Mouse (Mus musculus) urinary bladder, adult 2 months (tissue): ENCODE measurements around the gene Zbtb22. TPM values are rescaled to one million over a fixed set of nuclear protein-coding genes. Genes with fewer than 3 reads are reported as not detected.

Experiments
- DNase-seq: peaks from one replicate; pipeline ENCODE4 v3.0.0; 2022; ENCODE audit warnings: low spot score
- polyA plus RNA-seq: library from polyadenylated mRNA; depleted of rRNA; stranded (reverse); fragments of >200 nt; gene quantifications from 2 replicates; pipeline ENCODE4 v1.2.3, GENCODE M21; 2012; rRNA removed

The Zbtb22 gene
- polyA plus RNA-seq, 1 experiment = 20.1 TPM

DNA sequence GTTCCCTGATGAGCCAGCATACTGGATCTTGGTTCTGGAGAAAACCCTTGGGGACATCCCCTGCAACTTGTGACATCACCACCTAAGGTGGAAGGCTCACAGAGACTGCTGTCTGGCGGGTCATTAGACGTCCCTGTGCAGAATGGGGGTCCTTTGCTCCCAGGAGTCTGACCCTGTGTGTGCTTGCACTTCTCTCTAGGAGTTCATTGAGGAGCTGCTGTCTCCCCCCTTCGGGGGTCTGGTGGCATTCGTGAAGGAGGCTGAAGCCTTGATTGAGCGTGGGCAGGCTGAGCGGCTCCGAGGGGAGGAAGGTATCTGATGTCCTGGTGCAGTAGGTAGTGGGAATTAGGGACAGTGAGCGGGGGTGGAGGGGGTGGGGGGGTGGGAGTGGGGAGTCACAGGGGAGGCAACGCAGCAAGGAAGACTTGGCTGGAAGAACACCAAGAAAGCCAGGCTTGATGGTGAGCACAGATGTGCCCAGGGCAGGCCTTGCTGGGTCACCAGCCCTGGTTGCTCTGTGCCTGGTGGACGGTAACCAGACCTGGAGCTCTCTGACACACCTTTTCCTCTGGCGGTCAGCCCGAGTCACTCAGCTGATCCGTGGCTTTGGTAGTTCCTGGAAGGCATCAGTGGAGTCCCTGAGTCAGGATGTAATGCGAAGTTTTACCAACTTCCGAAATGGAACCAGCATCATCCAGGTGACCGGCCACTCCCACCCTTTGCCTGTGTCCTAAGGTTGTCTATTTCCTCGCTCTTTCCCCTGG, 49.6 kb downstream of the Zbtb22 start:
- no peak for DNase-seq

DNA sequence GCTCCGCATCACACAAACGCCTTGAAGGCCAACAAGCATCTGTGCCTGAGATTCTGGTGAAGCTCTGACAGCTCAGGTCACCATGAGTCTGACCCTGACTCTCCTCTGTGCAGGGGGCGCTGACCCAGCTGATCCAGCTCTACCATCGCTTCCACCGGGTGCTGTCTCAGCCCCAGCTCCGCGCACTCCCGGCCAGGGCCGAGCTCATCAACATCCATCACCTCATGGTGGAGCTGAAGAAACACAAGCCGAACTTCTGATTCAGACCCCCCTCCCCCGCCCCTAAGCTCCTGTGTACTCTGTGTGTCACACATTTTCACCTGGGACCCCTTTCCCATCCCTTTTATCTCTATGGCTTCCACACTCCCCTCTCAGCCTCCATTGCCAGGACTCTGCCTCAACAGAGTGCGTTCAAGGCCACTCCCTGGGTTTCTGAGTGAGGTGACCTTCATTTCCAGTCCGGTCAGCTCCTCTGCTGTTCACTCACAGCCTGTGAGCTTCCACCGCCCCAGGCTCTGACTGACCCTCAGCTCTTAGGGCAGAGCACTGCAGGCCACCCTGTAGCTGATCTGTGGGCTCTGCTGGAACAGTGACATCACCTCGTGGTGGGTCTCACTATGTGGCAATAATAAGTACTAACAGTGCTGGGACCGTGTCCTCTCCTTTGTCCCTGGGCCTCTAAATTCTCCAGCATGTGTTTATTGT, 50.3 kb downstream of the Zbtb22 start:
- no peak for DNase-seq

DNA sequence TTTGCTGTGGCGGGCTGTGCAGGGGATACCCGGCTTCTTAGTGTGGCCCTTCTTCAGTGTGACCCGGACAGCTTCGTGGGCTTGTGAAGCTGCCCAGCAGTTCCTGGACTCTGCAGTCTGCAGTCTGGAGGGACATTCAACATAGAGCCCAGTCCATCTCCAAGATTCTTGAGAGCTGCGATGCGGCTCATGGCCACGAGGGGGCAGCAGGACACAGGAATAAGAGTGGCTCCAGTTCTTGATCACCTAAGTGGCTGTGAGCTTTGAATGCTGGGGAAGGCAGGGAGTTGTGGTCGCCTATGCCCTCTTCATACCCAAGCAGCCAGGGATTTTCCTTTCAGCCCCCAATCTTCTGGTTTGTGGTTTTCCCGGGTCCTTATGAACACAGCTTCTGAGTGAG, 52.8 kb downstream of the Zbtb22 start:
- peak; percentile 53 for DNase-seq

Other genes starting within 250 kb of the Zbtb22 start
- 107 and 131 TPM in 2 replicates for gene Hnrnpm, start 229.0 kb upstream of the Zbtb22 start, polyA plus RNA-seq
- 106 and 118 TPM in 2 replicates for gene March2, start 197.2 kb upstream of the Zbtb22 start, polyA plus RNA-seq
- 238 and 246 TPM in 2 replicates for gene Rab11b, start 155.4 kb upstream of the Zbtb22 start, polyA plus RNA-seq
- 7.7 and 11.3 TPM in 2 replicates for gene Angptl4, start 134.1 kb upstream of the Zbtb22 start, polyA plus RNA-seq
- 65.6 and 79.0 TPM in 2 replicates for gene Kank3, start 105.4 kb upstream of the Zbtb22 start, polyA plus RNA-seq
- 1,557 and 1,878 TPM in 2 replicates for gene Rps28, start 91.3 kb upstream of the Zbtb22 start, polyA plus RNA-seq
- 307 and 382 TPM in 2 replicates for gene Ndufa7, start 91.3 kb upstream of the Zbtb22 start, polyA plus RNA-seq
- 21.4 and 21.5 TPM in 2 replicates for gene Cd320, start 72.8 kb upstream of the Zbtb22 start, polyA plus RNA-seq
- not detected in 2 replicates for gene Gm7029, start 42.1 kb upstream of the Zbtb22 start, polyA plus RNA-seq
- 2.2 and 3.3 TPM in 2 replicates for gene Kifc1, start 25.2 kb upstream of the Zbtb22 start, polyA plus RNA-seq
- 0.14 and 0.15 TPM in 2 replicates for gene Platr17, start 10.8 kb upstream of the Zbtb22 start, polyA plus RNA-seq
- 28.1 and 31.0 TPM in 2 replicates for gene Daxx, start 6.5 kb upstream of the Zbtb22 start, polyA plus RNA-seq
- 84.7 and 122 TPM in 2 replicates for gene Tapbp, start within 50 bp of the Zbtb22 start, polyA plus RNA-seq
- gene Rgl2, start 13.6 kb downstream of the Zbtb22 start, polyA plus RNA-seq = 132 and 164 TPM in 2 replicates
- gene Pfdn6, start 24.4 kb downstream of the Zbtb22 start, polyA plus RNA-seq = 86.5 and 87.2 TPM in 2 replicates
- 15.8 and 17.2 TPM in 2 replicates for gene Wdr46, start 24.8 kb downstream of the Zbtb22 start, polyA plus RNA-seq
- gene B3galt4, start 35.6 kb downstream of the Zbtb22 start, polyA plus RNA-seq = 7.7 TPM in 2 replicates
- 39.3 and 39.7 TPM in 2 replicates for gene Vps52, start 39.9 kb downstream of the Zbtb22 start, polyA plus RNA-seq
- gene Rps18, start 40.1 kb downstream of the Zbtb22 start, polyA plus RNA-seq = 1,060 and 1,160 TPM in 2 replicates
- 987 and 1,071 TPM in 2 replicates for gene H2-K1, start 84.4 kb downstream of the Zbtb22 start, polyA plus RNA-seq
- 46.1 and 76.8 TPM in 2 replicates for gene Ring1, start 108.8 kb downstream of the Zbtb22 start, polyA plus RNA-seq
- 86.6 and 112 TPM in 2 replicates for gene H2-Ke6, start 112.2 kb downstream of the Zbtb22 start, polyA plus RNA-seq
- gene Slc39a7, start 115.8 kb downstream of the Zbtb22 start, polyA plus RNA-seq = 106 and 110 TPM in 2 replicates
- gene Rxrb, start 115.9 kb downstream of the Zbtb22 start, polyA plus RNA-seq = 47.7 and 53.1 TPM in 2 replicates
- gene Col11a2, start 123.5 kb downstream of the Zbtb22 start, polyA plus RNA-seq = 0.99 and 1.8 TPM in 2 replicates
- gene H2-Oa, start 176.4 kb downstream of the Zbtb22 start, polyA plus RNA-seq = 1.7 and 2.1 TPM in 2 replicates
- gene H2-DMa, start 203.6 kb downstream of the Zbtb22 start, polyA plus RNA-seq = 30.0 and 31.9 TPM in 2 replicates
- gene Brd2, start 206.7 kb downstream of the Zbtb22 start, polyA plus RNA-seq = 135 and 154 TPM in 2 replicates
- gene H2-DMb2, start 227.4 kb downstream of the Zbtb22 start, polyA plus RNA-seq = 4.1 and 4.9 TPM in 2 replicates
- 22.4 and 22.8 TPM in 2 replicates for gene H2-DMb1, start 237.2 kb downstream of the Zbtb22 start, polyA plus RNA-seq